Mouse (Mus musculus): ENCODE measurements around the gene Wwc1. TPM values are rescaled to one million over a fixed set of nuclear protein-coding genes. Genes with fewer than 3 reads are reported as not detected.
A peak's percentile ranks its signal among the peaks of the same experiment; 100 is the strongest.

Gene Wwc1
- polyA plus RNA-seq, 1 experiment: 55.9 TPM

DNA sequence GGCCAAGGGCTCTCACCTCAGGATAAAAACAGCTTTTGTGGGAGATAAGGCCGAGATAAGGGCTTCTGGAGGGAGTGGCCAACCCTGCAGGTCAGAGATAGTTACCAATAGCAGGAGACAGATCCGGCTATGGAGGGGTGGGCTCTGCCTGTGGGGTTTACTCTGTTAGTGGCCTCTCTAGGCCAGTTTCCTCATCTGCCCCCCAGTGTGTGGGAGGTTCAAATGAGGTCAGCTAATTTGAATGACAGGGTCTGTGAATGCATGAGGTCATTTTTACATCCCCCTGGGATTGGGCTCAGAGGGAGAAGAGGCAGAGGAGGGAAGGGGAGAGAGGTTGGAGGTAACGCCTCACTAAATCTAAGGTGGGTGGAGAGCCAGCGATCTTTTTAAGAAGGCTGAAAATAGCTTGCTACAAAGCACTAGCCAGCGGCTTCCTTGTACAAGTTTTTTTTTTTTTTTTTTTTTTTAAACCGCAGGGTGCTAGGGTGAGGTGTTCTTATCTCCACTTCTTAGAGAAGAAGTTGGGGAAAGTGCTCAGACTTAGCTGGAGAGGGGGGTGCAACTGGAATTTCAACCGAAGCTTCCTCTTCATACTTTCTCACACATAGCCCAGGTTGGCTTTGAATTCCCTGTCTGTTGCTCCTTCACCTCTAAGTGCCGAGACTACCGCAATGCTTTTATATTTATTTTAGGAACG, 20.4 kb upstream of the Wwc1 start:
- H3K27ac ChIP-seq (ENCODE audit: insufficient read depth, low read depth, low read length): no peak overlapping the region
- no peaks in the 10 kb centered on the region for H3K4me1 ChIP-seq (ENCODE audit: control insufficient read depth, insufficient read depth, insufficient read length, low read length)
- H3K4me3 ChIP-seq (ENCODE audit: low read depth, low read length): peak overlapping the region; percentile 43
- no peaks in the 10 kb centered on the region for H3K27me3 ChIP-seq (ENCODE audit: control insufficient read depth, insufficient read depth, low read length)
- no peak for TF ChIP-seq CTCF (IDR thresholded peaks at IDR 0.05; ENCODE audit: extremely low read depth, insufficient read length, insufficient replicate concordance, low read depth, low read length)
- WGBS: 5% methylated on average over 10 of the region's 10 CpGs
- H3K36me3 ChIP-seq (ENCODE audit: control insufficient read depth, insufficient read depth, low read length): no peaks in the 10 kb centered on the region

DNA sequence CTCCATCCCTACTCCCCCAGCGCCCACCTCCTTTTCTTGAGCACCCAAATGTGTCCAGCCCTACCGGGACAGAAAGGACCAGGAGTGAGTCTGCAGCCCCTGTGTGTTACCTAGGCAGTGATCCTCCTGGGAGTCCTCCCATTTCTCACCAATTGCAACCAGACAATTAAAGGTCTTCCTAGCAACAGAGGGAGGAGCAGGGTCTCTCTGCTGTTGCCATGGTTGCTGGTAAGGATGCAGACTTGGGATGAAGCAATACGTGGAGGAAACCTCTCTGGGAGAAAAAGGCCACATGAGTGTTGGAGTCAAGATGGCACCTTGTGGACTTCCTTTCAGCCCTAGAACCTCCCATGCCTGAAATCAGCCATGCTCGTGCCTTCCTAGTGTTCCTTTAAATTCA, 19.7 kb upstream of the Wwc1 start:
- WGBS: 58% methylated on average over 4 of the region's 4 CpGs
- no peak overlapping the region for H3K27ac ChIP-seq (ENCODE audit: insufficient read depth, low read depth, low read length)
- no peak overlapping the region for H3K4me3 ChIP-seq (ENCODE audit: low read depth, low read length)
- H3K4me1 ChIP-seq (ENCODE audit: control insufficient read depth, insufficient read depth, insufficient read length, low read length): no peaks in the 10 kb centered on the region
- TF ChIP-seq CTCF (IDR thresholded peaks at IDR 0.05; ENCODE audit: extremely low read depth, insufficient read length, insufficient replicate concordance, low read depth, low read length) (no peak), POLR2A (IDR thresholded peaks at IDR 0.05; ENCODE audit: low read depth, low read length) (no peak)
- H3K36me3 ChIP-seq (ENCODE audit: control insufficient read depth, insufficient read depth, low read length): no peaks in the 10 kb centered on the region
- no peaks in the 10 kb centered on the region for H3K27me3 ChIP-seq (ENCODE audit: control insufficient read depth, insufficient read depth, low read length)

DNA sequence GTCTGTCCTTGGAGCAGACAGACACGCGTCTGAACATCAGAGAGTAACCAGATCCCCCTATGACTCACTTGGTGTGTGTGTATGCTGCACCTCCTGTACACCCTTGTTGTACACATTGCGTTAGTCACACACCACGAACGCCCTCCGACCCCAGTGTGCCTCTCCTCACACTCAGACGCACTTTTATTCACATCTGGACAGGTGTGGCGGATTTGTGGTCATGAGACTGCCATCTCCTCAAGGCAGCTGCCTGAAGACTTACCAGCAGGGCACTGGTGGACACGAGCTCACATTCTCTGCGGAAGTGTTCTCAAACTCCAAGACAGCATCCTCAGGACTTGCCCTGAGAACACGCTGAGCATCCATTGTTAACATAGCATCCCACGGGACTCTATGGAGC, 17.7 kb upstream of the Wwc1 start:
- Histone ChIP-seq H3K4me1 (ENCODE audit: control insufficient read depth, insufficient read depth, insufficient read length, low read length) (no peaks in the 10 kb centered on the region), H3K27me3 (ENCODE audit: control insufficient read depth, insufficient read depth, low read length) (no peaks in the 10 kb centered on the region), H3K36me3 (ENCODE audit: control insufficient read depth, insufficient read depth, low read length) (no peaks in the 10 kb centered on the region), H3K4me3 (ENCODE audit: low read depth, low read length) (no peak overlapping the region), H3K27ac (ENCODE audit: insufficient read depth, low read depth, low read length) (no peak overlapping the region)
- TF ChIP-seq POLR2A (IDR thresholded peaks at IDR 0.05; ENCODE audit: low read depth, low read length) (no peak), CTCF (IDR thresholded peaks at IDR 0.05; ENCODE audit: extremely low read depth, insufficient read length, insufficient replicate concordance, low read depth, low read length) (no peak)
- 73% methylated on average over 12 of the region's 12 CpGs for WGBS

DNA sequence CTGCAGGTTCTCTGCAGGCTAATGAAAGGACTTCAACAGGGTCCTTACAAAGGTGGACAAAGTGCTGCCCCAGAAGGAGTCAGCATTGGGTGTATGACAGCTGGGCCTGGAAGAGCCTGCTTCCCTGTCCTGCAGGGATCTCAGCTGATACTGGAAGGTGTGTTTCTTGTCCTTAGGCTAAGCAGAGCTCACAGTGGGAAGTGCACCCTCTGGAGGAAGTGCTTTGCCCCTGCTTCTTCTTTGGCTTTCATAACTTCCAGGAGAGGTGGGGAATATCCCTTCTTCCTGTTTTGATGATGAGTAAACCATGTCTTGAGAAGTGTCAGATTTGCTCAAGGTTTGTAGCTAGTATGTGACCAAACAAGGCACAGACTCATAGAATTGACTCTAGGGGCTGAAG, 15.0 kb upstream of the Wwc1 start:
- H3K27ac ChIP-seq (ENCODE audit: insufficient read depth, low read depth, low read length): no peak overlapping the region
- no peaks in the 10 kb centered on the region for H3K4me1 ChIP-seq (ENCODE audit: control insufficient read depth, insufficient read depth, insufficient read length, low read length)
- H3K4me3 ChIP-seq (ENCODE audit: low read depth, low read length): no peak overlapping the region
- TF ChIP-seq POLR2A (IDR thresholded peaks at IDR 0.05; ENCODE audit: low read depth, low read length) (no peak), CTCF (IDR thresholded peaks at IDR 0.05; ENCODE audit: extremely low read depth, insufficient read length, insufficient replicate concordance, low read depth, low read length) (0 out of 2 replicates have a peak, but pooled peaks have one; percentile 21)
- no peaks in the 10 kb centered on the region for H3K27me3 ChIP-seq (ENCODE audit: control insufficient read depth, insufficient read depth, low read length)
- H3K36me3 ChIP-seq (ENCODE audit: control insufficient read depth, insufficient read depth, low read length): no peaks in the 10 kb centered on the region

DNA sequence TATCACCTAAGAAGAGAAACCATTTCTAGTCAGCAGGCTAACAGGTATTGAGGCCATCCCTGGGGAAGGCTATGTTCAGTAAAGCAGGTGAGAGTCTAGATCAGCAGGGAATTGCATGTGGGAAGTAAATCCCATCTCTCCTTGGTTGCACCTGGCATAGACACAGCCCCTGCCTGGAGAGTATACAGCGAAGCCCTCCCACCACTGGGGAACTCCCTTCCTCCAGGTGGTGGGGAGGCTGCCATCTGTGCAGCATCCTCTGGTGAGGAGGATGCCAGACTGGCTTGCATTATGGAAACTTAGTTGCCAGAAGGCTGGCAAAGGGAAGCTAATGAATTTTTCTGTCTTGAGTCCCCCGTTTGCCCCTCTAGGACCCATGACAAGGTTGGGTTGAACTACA, 11.5 kb upstream of the Wwc1 start:
- TF ChIP-seq CTCF (IDR thresholded peaks at IDR 0.05; ENCODE audit: extremely low read depth, insufficient read length, insufficient replicate concordance, low read depth, low read length): no peak
- TF ChIP-seq POLR2A (IDR thresholded peaks at IDR 0.05; ENCODE audit: low read depth, low read length): no peak
- Histone ChIP-seq H3K36me3 (ENCODE audit: control insufficient read depth, insufficient read depth, low read length) (no peaks in the 10 kb centered on the region), H3K27me3 (ENCODE audit: control insufficient read depth, insufficient read depth, low read length) (no peaks in the 10 kb centered on the region), H3K4me1 (ENCODE audit: control insufficient read depth, insufficient read depth, insufficient read length, low read length) (peaks cover 4% of the 10 kb centered on the region; the same call in 1 of the 2 replicates), H3K4me3 (ENCODE audit: low read depth, low read length) (no peak overlapping the region), H3K27ac (ENCODE audit: insufficient read depth, low read depth, low read length) (no peak overlapping the region)
- WGBS: 80% methylated on average over 2 of the region's 2 CpGs

DNA sequence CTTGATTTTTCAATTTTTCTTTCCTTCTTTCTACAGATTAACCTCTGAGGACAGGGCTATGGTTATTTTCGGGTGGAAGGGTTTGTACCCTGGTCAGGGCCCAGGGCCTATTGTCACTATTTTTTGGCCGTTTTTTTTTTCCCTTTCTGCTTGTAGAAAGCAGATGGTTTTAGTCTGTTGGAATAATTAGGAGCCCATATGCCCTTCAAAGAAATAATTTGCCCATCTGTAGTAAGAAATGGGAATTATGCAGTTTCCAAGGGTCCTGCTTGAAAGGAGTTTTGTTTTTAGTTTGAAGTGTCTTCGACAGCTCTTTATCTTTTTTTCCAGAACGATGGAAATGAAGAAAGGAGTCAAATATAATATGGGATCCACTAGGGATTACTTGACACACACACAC, 9.6 kb upstream of the Wwc1 start:
- no peak for TF ChIP-seq POLR2A (IDR thresholded peaks at IDR 0.05; ENCODE audit: low read depth, low read length)
- no peak for TF ChIP-seq CTCF (IDR thresholded peaks at IDR 0.05; ENCODE audit: extremely low read depth, insufficient read length, insufficient replicate concordance, low read depth, low read length)
- Histone ChIP-seq H3K4me3 (ENCODE audit: low read depth, low read length) (no peak overlapping the region), H3K4me1 (ENCODE audit: control insufficient read depth, insufficient read depth, insufficient read length, low read length) (peaks cover 9% of the 10 kb centered on the region), H3K27ac (ENCODE audit: insufficient read depth, low read depth, low read length) (no peak overlapping the region), H3K27me3 (ENCODE audit: control insufficient read depth, insufficient read depth, low read length) (no peaks in the 10 kb centered on the region), H3K36me3 (ENCODE audit: control insufficient read depth, insufficient read depth, low read length) (no peaks in the 10 kb centered on the region)
- 69% methylated on average over 4 of the region's 4 CpGs for WGBS

DNA sequence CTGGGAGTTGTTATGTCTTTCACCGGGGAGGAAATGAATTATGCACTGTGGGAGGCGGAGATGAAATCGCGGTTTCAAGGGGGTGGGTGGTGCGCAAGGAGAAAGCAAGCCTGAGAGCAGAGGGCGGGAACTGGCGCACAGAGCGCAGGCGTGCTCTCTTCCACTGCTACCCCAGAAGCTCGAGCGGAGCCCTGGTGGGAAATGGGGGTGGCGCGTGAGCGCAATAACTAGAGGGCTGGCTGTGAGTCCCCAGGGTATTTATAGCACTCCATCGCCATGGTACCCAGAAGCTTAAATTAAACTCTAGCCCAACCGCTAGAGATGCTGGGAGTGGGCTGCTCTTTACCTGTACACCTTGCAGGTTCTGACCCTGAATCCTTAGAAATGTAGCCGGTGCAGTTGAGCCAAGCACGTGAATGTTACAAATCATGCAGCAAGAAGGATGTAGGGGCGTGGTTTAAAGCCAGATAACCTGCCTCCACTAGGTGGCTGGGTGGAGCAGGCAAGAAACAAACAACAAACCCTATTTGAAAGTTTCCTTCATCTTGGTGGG, 5.6 kb upstream of the Wwc1 start:
- H3K4me1 ChIP-seq (ENCODE audit: control insufficient read depth, insufficient read depth, insufficient read length, low read length): peaks cover 9% of the 10 kb centered on the region
- H3K27ac ChIP-seq (ENCODE audit: insufficient read depth, low read depth, low read length): no peak overlapping the region
- TF ChIP-seq CTCF (IDR thresholded peaks at IDR 0.05; ENCODE audit: extremely low read depth, insufficient read length, insufficient replicate concordance, low read depth, low read length): peak; percentile 39; the same call in 1 of the 2 replicates
- no peak for TF ChIP-seq POLR2A (IDR thresholded peaks at IDR 0.05; ENCODE audit: low read depth, low read length)
- peak overlapping the region; percentile 21; the same call in 1 of the 2 replicates for H3K4me3 ChIP-seq (ENCODE audit: low read depth, low read length)
- H3K36me3 ChIP-seq (ENCODE audit: control insufficient read depth, insufficient read depth, low read length): no peaks in the 10 kb centered on the region
- under 1% methylated on average over 19 of the region's 19 CpGs for WGBS
- H3K27me3 ChIP-seq (ENCODE audit: control insufficient read depth, insufficient read depth, low read length): no peaks in the 10 kb centered on the region
